Mouse (Mus musculus): ENCODE data around the gene Med4. TPM values are rescaled to one million over a fixed set of nuclear protein-coding genes. Genes with fewer than 3 reads are reported as not detected.

Gene Med4
- polyA plus RNA-seq, 1 experiment from 2014 or later, result 91.6 TPM

DNA sequence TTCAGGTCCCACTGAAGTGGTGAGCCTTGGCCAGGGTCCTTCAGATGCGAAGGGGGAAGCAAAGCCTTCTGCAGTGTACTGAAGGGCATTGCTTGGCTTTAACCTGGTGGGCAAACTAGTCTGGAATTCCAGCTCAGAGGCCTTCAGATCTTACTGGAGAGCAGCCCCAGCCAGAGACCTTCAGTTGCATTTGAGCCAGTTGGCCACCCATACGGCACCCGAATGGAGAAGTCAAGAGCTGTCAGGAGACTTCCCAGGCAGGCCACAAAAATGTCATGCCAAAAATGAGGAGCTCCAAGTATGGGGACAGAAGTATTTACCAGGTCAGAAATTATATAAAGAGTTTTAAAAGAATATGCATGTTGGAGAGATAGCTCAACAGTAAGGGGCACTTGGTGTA lies 38.2 kb downstream of the Med4 start, which contains the start of gene Nudt15:
TSS of gene Nudt15 (minus strand) at position 192 of the 400 bp plus-strand sequence.
- H3K9me3 ChIP-seq (replicated peaks), result no peaks in the 10 kb centered on the region
- H3K9ac ChIP-seq, result no peak within 1 kb of the TSS
- ATAC-seq (replicated peaks; ENCODE audit: low FRiP score), result no peak
- H3K27ac ChIP-seq, result no peak within 1 kb of the TSS
- H3K27me3 ChIP-seq, result no peaks in the 10 kb centered on the region
- H3K4me1 ChIP-seq, result peaks cover 5% of the 10 kb centered on the region; the same call in 1 of the 2 replicates
- H3K4me3 ChIP-seq (replicated peaks), result no peak within 1 kb of the TSS
- no peak within 1 kb of the TSS for H3K4me2 ChIP-seq
- no peaks in the 10 kb centered on the region for H3K36me3 ChIP-seq
- WGBS, result 89% methylated on average over 3 of the region's 3 CpGs

DNA sequence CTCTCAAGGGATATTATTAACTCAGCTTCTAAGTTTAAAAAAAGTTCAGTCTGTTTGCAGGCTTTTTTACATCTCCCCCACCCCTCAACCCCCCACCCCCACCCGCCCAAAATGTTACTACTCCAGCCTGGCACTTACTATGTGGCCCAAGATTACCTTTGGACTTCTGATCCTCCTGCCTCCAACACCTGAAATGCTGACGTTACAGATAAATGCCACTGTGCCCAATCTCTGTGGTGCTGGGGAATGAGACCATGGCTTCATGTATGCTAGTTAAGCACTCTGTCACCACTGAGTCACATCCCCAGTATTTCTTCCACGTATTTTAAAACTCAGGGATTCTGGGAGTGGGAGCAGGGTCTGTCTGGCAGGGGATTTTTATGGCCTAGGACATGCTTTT lies 40.5 kb downstream of the Med4 start:
- Histone ChIP-seq H3K9me3 (replicated peaks) (no peaks in the 10 kb centered on the region), H3K9ac (no peak overlapping the region), H3K4me3 (replicated peaks) (no peak overlapping the region), H3K4me1 (peaks cover 16% of the 10 kb centered on the region), H3K27ac (no peak overlapping the region), H3K27me3 (no peaks in the 10 kb centered on the region), H3K36me3 (no peaks in the 10 kb centered on the region), H3K4me2 (no peak overlapping the region)
- no peak for ATAC-seq (replicated peaks; ENCODE audit: low FRiP score)
- whole genome bisulfite sequencing, result 60% methylated on average over 3 of the region's 3 CpGs

DNA sequence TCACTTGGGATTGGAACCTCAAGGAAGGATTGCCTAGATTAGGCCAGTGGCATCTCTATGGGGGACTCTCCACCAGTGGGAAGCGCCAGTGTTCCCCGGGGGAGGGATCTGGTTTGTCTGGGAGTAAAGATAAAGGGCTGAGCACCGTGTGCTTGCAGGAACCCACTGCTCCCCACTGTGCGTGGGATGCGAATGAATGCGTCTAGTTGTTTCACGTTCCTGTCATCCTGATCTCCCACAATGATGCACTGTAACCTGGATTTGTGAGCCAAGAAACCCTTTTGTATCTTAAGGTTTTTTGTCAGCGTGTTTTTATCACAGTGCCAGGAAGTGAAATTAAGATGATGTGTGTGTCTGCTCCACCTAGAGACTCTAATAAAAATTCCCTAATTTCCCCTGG lies 40.9 kb downstream of the Med4 start:
- no peaks in the 10 kb centered on the region for H3K9me3 ChIP-seq (replicated peaks)
- H3K4me1 ChIP-seq, result peaks cover 16% of the 10 kb centered on the region
- 45% methylated on average over 8 of the region's 8 CpGs for WGBS
- no peak overlapping the region for H3K27ac ChIP-seq
- H3K27me3 ChIP-seq, result no peaks in the 10 kb centered on the region
- H3K9ac ChIP-seq, result no peak overlapping the region
- H3K4me2 ChIP-seq, result no peak overlapping the region
- ATAC-seq (replicated peaks; ENCODE audit: low FRiP score), result no peak
- H3K36me3 ChIP-seq, result no peaks in the 10 kb centered on the region
- no peak overlapping the region for H3K4me3 ChIP-seq (replicated peaks)

DNA sequence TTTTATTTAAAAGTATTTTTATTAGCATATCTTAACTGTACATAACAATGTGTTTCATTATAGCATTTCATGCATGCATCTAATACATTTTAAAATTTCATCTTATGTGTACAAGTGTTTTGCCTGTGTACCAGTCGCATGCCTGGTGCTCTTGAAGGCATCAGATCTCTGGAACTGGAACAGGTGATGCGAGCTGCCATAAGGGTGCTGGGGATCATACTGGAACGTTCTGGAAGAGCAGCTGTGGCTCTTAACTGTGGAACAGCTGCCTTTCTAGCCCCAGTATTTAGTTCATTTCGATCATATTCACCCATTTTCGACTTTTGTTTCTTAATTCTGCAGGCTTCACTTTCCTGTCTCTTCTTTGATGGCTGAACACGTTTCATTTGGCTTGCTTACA lies 41.3 kb downstream of the Med4 start:
- Histone ChIP-seq H3K4me2 (no peak overlapping the region), H3K9me3 (replicated peaks) (no peaks in the 10 kb centered on the region), H3K4me3 (replicated peaks) (no peak overlapping the region), H3K4me1 (peaks cover 16% of the 10 kb centered on the region), H3K27me3 (no peaks in the 10 kb centered on the region), H3K9ac (no peak overlapping the region), H3K36me3 (peaks cover 3% of the 10 kb centered on the region), H3K27ac (no peak overlapping the region)
- 83% methylated on average over 6 of the region's 6 CpGs for WGBS
- no peak for ATAC-seq (replicated peaks; ENCODE audit: low FRiP score)

DNA sequence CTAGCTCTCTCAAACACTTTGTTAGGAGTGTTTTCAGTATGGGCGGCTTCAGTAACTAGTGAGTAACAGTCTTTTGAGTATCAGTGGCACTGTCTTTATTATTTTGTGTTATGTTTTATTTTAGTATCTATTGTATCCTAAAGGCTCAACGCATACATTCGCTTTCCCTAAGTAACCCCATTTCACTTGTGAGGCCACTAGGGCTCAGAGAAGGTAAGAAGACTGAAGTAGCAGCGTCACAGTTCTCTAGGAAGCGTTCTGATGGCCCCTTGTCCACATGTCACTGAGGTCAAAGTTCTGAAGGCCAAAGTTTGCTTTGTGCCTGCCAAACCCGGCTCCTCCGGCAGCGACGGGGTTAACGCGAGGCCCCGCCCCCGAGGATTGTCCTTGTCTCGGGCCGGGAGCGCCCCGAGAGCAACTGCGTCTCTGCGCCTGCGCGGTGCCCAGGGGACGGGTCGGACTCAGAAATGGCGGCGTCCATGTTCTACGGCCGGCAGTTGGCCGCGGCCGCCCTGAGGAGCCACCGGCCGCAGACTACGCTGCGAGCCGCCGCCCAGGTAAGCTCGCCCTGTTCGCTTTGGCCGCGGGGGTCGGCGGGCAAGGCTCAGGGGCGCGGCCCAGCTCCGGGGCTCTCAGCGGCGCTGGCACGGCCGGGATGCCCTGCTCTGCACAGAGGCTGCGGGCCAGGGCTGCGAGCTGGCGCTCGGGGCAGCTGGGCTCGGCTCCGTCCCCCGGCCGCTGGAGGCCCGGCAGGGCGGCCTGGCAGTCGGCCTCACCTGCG lies 42.7 kb downstream of the Med4 start:
- Histone ChIP-seq H3K9me3 (replicated peaks) (no peaks in the 10 kb centered on the region), H3K36me3 (peaks cover 15% of the 10 kb centered on the region), H3K4me2 (peak overlapping the region; percentile 68), H3K4me3 (replicated peaks) (peak overlapping the region; percentile 80), H3K27ac (peak overlapping the region; percentile 75), H3K9ac (peak overlapping the region; percentile 95), H3K27me3 (no peaks in the 10 kb centered on the region), H3K4me1 (peaks cover 16% of the 10 kb centered on the region)
- WGBS, result 3% methylated on average over 61 of the region's 61 CpGs
- ATAC-seq (replicated peaks; ENCODE audit: low FRiP score), result peak; percentile 98

DNA sequence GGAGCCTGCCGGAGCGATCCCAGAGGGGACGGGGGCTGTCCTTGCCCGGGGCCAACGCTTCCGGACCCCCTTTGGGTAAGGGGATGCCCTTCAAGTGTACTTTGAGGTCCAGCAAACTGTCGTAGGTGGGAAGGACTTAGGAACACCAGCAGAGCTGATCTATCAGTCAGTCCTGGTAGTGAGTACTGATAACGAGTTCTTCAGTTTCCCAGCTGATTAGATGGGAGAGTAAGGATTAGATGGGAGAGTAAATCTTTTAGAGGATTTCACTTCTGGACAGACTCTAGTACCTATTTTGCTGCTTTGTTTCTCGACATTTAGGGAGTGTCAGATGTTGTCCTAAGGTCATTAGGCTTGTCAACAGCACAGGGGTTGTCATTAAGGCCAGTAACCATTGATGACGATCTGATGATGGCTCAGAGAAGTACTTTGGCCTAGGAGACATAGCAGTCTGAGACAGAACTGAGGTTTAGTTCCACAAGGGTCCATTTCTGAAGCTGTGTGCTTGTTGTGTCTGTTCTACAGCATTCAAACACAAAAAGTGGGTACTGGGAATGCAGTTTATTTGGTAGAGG lies 43.4 kb downstream of the Med4 start:
- whole genome bisulfite sequencing, result 0% methylated on average over 10 of the region's 10 CpGs
- Histone ChIP-seq H3K4me2 (peak overlapping the region; percentile 68), H3K4me3 (replicated peaks) (peak overlapping the region; percentile 80), H3K9ac (peak overlapping the region; percentile 95), H3K27me3 (no peaks in the 10 kb centered on the region), H3K36me3 (peaks cover 16% of the 10 kb centered on the region), H3K27ac (peak overlapping the region; percentile 75), H3K4me1 (peaks cover 16% of the 10 kb centered on the region), H3K9me3 (replicated peaks) (no peaks in the 10 kb centered on the region)
- ATAC-seq (replicated peaks; ENCODE audit: low FRiP score), result peak; percentile 14

Other genes starting within 250 kb of the Med4 start
- 16.2 and 19.5 TPM in 2 replicates for gene Rb1, start 184.2 kb upstream of the Med4 start, polyA plus RNA-seq (2015; fragmentation: Nextera tagmentation; extraction: Ambion mirVana)
- gene Itm2b, start 124.7 kb upstream of the Med4 start, polyA plus RNA-seq (2015; fragmentation: Nextera tagmentation; extraction: Ambion mirVana), result 910 and 925 TPM in 2 replicates
- gene Sucla2, start 15.3 kb downstream of the Med4 start, polyA plus RNA-seq (2015; fragmentation: Nextera tagmentation; extraction: Ambion mirVana), result 122 and 126 TPM in 2 replicates
- gene Nudt15, start 38.2 kb downstream of the Med4 start, polyA plus RNA-seq (2015; fragmentation: Nextera tagmentation; extraction: Ambion mirVana), result 7.6 and 8.4 TPM in 2 replicates
- not detected in 2 replicates for gene Gm21750, start 151.2 kb downstream of the Med4 start, polyA plus RNA-seq (2015; fragmentation: Nextera tagmentation; extraction: Ambion mirVana)